Mouse (Mus musculus) megakaryocyte-erythroid progenitor cell, adult 5-6 weeks (primary cell): ENCODE results near the gene Slc44a4. TPM values are rescaled to one million over a fixed set of nuclear protein-coding genes. Genes with fewer than 3 reads are reported as not detected.
"Not testable (repeated sequence)": the region's sequence is repeated elsewhere in the genome, so short reads cannot be mapped to it uniquely, and the experiment has no call there.

Experiments
- ATAC-seq: replicated peaks from 2 replicates; pipeline ENCODE4 v1.8.0; 2016; ENCODE audit warnings: mild to moderate bottlenecking, inconsistent platforms; ENCODE audit not compliant: severe bottlenecking, poor library complexity, low FRiP score, low TSS enrichment
- total RNA-seq, 2 experiments: library from RNA; stranded (forward) in 1 of 2; stranded (reverse) in 1 of 2; fragments of 200-1000, 215-1000 nt in 1 of 2; fragments of >200 nt in 1 of 2; fragmentation: Nextera tagmentation in 1 of 2; gene quantifications; 2 replicates each; pipeline ENCODE4 v1.2.3; 2014 to 2017

The Slc44a4 gene
- total RNA-seq, 2 experiments from 2014 or later: not detected

DNA sequence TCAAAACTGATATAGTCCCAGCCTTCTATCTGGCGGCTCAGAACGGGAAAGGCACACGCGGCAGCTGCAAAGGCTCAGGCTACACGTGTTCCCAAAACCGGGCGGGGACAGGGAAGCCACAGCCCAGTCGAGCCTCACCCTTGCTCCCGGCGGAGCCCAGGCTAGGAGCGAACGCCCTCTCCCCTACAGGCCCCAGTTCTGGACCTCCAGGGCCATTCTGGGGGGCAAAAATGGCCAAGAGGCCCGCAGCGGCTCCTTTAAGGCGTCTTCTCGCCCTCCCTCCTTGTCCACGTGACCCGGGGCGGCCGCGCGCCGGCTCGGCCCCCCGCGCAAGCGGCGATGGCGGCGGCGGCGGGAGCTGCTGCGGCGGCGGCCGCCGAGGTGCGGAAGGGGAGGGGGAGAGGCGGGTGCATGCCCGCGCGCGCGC, 16.1 kb upstream of the Slc44a4 start, which contains the start of the genes C2 and Ehmt2:
TSS of gene C2 (minus strand) at position 106 of the 427 bp plus-strand sequence.
TSS of gene Ehmt2 (plus strand) at position 310 of the 427 bp plus-strand sequence.
- peak; percentile 42 for ATAC-seq

DNA sequence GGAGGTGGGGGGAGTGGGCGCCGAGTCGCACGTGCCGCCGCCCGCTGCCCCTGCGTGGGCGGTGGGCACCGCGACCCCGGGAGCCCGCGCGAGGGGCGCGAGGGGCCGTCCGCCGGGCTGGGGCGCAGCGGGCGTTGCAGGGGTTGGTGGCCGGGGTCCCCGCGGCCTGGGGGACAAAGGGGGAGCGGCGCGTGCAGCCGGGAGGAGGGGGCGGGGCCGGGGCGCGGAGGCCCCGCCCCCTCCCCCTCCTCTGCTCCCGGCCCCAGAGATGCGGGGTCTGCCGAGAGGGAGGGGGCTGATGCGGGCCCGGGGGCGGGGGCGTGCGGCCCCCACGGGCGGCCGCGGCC, 15.6 kb upstream of the Slc44a4 start:
- no peak for ATAC-seq

DNA sequence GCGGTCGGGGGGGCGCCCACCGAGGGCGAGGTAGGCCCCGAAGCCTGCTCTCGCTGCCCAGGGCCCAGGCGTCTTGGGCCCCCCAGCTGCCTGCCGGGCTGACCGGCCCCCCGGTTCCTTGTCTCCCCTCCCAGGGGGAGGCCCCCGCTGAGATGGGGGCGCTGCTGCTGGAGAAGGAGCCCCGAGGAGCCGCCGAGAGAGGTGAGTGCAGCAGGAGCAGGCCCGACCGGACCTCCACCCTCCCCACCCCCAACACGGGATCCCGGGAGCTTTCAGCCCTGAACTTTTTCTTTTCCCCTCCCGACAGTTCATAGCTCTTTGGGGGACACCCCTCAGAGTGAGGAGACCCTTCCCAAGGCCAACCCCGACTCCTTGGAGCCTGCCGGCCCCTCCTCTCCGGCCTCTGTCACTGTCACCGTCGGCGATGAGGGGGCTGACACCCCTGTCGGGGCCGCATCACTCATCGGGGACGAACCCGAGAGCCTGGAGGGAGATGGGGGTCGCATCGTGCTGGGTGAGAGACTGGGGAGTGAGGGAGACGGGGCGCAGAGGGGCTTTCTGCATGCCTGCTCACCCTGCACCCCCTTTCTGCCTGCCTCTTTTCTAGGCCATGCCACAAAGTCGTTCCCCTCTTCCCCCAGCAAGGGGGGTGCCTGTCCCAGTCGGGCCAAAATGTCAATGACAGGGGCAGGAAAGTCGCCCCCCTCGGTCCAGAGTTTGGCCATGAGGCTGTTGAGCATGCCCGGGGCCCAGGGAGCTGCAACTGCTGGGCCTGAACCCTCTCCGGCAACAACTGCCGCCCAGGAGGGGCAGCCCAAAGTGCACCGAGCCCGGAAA, 15.0 kb upstream of the Slc44a4 start:
- ATAC-seq: no peak

DNA sequence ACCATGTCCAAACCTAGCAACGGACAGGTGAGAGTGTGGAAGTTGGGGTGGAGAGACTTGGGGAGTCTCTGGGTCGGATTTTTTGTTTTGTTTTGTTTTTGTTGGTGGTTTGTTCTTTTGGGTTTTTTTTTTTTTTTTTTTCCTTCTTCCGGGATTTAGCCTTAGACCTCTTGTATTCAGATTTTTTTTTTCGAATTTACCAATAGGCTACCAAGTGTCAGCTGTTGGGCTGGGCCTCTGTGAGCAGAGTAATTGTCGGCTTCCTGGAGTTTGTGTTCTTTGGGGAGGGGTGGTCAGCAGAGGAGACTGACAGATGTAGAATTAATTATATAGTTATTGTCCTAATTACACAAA, 14.4 kb upstream of the Slc44a4 start:
- ATAC-seq: no peak

DNA sequence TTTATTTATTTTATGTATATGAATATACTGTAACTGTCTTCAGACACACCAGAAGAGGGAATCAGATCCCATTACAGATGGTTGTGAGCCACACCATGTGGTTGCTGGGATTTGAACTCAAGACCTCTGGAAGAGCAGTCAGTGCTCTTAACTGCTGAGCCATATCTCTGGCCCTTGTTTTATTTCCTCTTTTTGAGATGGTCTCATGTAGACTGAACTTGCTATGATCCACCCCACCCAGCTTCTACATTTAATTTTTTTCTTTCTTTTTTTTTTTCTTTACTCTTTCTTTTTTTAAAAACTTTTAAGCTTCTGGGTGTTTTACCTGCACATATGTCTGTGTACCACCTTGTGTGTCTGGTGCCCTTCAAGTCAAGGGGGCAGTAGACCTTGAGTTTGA, 13.4 kb upstream of the Slc44a4 start:
- not testable (repeated sequence) for ATAC-seq

DNA sequence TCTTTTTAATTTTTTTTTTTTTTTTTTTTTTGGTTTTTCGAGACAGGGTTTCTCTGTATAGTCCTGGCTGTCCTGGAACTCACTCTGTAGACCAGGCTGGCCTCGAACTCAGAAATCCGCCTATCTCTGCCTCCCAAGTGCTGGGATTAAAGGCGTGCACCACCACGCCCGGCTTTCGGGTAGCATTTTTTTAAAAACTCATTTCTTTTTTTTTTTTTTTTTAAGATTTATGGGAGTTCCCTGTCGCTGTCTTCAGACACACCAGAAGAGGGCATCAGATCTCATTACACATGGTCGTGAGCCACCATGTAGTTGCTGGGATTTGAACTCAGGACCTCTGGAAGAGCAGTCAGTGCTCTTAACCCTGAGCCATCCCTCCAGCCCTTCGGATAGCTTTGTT, 12.3 kb upstream of the Slc44a4 start:
- ATAC-seq: not testable (repeated sequence)

DNA sequence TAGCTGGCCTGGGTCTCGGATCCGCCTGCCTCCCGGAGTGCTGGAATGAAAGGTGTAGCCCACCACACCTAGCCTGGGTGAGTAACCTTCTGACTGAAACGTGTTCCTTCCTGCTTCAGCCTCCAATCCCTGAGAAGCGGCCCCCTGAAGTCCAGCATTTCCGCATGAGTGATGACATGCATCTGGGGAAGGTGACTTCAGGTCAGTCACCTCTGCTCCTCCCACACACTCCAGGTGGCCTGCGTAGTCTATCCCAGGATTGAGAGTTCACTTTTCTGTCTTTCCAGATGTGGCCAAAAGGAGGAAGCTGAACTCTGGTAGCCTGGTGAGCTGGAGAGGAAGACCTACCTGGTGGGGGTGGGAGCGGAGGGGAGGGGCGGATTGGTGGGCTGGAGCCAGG, 11.4 kb upstream of the Slc44a4 start:
- no peak for ATAC-seq

DNA sequence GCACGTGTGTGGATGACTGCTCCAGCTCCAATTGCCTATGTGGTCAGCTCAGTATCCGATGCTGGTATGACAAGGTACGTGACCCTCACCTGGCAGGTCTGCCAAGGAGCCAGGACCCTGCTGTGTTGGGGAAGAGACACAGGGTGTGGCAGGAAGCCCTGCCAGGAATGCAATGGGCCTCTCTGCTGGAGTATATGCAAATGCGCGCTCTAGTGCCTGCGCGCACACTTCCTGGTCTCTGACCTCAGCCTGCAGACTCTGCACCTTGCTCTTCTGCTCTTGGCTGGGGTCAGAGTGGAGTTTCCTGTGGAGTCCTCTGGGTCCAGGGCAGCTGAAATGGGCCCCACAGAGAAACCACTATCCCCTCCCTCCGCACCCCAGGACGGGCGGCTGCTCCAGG, 3.3 kb upstream of the Slc44a4 start:
- ATAC-seq: no peak

DNA sequence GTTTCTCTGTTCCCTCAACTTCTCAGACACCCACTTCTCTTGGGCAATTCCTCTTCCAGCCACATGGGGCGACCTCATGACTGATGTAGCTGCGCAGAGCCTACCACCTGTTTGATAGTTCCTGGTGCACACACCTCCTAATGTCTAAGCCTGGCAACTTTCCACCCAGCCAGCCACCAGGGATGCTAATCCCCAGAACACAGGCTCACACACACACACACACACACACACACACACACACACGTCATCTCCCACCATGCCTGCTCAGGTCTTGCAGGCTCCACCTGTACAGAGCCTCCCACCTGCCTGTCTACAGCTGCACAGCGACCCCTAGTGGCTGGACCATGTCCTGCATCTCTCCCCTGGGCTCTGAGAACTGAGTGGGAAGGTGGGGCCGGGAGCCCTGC, 2.3 kb upstream of the Slc44a4 start:
- peak; percentile 78 for ATAC-seq

DNA sequence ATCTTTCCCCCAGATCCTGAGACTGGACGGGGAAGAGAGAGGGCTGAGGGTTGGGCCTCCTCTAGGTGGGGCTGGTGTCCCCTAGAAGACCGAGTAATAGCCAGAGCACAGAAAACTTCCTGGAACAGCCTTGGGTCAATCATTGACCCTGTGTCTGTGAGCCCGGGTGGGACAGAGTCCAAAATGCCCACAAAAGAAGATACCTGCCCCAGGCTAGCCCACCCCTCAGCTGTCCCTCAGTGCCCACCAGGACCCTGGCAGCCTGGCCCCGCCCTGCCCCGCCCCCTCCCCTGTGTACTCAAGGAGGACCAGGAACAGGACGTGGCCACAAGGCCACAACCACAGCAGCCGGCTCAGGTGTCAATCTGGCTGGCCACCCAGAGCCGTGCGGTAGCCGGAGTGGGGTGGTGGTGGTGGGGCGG, 1.2 kb downstream of the Slc44a4 start:
- no peak for ATAC-seq

DNA sequence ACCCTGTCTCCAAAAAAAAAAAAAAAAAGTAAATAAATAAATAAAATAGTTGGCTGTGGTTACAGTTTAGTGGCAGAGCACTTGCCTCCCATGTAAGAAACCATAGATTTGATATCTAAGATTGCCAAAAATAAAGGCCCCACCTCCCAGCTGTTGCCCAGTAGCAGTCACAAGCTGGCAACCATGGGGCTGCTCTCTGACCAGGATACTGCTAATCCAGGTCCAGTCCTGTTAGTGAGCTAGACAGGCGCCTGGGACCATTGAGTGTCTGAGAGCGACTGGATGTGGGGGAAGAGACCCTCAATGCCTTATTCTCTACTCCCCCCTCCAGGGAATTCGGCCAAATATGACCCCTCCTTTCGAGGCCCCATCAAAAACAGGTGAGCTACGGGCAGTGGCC, 2.0 kb downstream of the Slc44a4 start:
- no peak for ATAC-seq

DNA sequence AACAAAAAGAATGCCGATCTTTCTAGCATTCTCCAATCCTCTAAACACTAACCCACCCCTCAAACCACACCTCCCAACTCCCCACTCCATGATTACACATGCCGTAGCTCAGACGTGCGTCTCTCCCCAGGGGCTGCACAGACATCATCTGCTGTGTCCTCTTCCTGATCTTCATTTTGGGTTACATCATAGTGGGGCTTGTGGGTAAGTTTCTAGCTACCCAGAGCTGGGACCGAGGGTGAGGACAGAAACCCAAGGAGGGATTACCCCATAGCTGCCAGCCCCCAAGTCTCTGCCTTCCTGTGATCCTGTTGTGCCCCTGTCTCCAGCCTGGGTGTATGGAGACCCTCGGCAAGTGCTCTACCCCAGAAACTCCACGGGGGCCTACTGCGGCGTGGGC, 2.9 kb downstream of the Slc44a4 start:
- no peak for ATAC-seq

DNA sequence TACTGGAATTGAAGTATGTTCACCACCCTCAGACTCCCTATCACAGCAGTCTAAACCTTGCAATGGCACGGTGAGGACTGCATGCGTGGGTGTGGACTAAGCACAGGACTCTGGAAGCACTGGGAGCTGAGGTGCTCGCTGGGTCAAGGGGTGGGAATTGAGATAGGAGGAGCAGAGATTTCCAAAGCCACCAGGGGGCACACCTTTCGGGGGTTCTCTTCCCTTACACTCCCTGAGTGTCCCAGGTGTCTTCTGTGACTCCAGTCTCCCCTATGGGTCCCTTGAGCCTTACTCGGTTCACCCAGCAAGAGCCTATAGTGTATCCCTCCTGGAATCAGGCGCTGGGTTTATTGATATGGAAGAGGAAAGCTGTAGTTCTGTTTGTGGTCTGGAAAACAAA, 8.7 kb downstream of the Slc44a4 start:
- peak; percentile 42; the same call in 1 of the 2 replicates for ATAC-seq

DNA sequence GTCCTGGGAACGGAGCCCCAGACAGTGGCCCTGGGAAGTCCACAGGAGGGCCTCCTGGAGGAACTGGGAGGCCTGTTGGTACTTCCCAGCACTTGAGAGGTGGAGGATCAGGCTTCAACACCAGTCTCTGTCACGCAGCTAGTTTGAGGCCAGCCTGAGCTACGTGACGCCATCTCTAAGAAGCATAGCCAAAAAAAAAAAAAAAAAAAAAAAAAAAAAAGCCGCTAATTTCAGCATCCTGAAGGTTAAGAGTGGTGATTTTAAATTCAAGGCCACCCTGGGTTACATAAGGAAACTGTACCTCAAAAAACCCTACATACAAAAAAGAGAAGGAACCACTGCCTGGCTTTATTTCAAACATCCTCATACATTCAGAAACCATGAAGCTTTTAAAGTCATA, 10.0 kb downstream of the Slc44a4 start:
- ATAC-seq: no peak

DNA sequence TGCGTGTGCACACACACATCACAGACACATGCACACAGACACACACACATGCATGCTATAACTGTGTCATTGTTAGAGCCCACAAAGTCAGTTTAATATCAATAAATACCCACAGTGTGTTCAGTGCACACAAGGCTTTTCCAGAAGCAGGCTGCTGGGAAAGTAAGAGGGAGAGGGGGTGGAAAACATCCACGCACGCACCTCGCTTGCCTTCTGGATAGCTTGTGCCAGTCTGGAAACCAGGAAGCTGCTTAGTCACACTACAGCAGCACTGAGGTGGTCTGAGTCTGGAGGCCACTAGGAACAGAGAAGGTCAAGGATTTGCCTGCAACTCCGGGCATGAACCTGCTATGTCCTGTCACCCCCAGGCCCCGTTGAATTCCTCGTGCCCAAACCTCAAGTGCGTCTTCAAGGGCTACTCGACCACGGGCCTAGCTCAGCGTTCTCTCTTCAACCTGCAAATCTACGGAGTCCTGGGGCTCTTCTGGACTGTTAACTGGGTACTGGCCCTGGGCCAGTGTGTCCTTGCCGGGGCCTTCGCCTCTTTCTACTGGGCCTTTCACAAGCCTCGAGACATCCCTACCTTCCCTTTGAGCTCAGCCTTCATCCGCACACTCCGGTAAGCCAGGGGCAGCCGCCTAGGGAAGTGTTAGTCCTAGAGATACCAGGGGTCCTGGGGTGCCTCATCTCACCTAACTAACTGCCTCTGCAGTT, 13.2 kb downstream of the Slc44a4 start:
- no peak for ATAC-seq

DNA sequence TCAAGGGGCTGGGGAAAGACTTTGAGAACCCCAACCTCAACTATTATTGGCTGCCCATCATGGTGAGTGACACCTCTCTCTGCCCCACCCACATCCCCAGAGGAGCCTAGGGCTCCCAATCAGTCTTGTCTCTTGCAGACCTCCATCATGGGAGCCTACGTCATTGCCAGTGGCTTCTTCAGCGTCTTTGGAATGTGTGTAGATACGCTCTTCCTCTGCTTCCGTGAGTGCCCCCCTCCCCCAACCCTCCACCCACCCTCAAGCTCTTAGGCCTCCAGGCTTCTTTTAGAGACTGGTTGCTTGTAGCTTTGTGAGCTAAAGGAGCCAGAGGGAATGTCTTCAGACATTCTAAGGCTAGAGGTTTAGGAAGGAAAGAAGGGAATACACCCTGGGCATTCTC, 14.6 kb downstream of the Slc44a4 start:
- no peak for ATAC-seq

DNA sequence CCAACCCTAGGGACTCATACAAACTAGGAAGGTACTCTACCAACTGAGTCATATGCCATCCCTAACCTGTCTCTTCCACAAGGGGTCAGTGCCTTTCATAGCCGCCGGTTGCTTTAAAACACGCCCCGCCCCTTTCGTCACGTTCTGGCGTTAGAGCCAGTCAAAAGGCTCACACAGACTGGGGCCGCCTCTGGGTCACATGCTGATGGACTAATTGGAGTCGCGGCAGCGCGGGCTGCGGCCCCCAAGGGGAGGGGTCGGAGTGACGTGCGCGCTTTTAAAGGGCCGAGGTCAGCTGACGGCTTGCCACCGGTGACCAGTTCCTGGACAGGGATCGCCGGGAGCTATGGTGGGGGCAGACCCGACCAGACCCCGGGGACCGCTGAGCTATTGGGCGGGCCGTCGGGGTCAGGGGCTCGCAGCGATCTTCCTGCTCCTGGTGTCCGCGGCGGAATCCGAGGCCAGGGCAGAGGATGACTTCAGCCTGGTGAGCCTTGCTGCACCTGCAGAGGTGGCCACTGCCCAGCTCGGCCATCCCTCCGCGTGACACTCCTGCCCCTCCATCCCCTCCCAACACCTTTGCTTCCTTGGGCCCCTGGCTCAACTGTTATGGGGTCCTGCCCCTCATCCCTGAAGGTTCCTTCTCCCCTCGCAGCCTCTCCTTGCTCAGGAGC, 16.9 kb downstream of the Slc44a4 start, which contains the start of gene Neu1:
TSS of gene Neu1 (plus strand) at position 193 of the 674 bp plus-strand sequence.
- ATAC-seq: peak; percentile 95

DNA sequence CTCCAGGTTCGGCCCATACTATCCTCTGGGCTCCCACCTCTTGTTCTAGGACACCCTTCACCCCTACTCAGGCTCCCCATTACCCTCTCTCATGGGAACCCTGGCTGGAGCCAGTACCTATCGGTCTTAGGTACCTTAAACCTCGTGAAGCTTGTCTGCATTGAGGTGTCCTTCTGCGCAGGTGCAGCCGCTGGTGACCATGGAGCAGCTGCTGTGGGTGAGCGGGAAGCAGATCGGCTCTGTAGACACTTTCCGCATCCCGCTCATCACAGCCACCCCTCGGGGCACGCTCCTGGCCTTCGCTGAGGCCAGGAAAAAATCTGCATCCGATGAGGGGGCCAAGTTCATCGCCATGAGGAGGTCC, 17.5 kb downstream of the Slc44a4 start:
- no peak for ATAC-seq

DNA sequence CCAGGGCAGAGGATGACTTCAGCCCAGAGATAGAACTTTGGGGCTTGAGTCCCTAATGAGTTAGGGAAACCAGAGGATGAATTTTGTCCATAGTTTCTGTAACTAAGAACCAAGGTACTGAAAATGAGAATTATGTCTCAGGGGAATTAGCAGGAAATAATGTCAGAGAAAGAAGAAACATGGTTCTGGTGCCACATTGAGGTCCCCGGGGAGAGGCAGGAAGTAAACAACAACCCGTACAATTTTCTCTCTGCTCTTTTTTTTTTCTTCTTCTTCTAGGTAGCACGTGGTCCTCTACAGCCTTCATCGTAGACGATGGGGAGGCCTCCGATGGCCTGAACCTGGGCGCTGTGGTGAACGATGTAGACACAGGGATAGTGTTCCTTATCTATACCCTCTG, 18.0 kb downstream of the Slc44a4 start:
- no peak for ATAC-seq

DNA sequence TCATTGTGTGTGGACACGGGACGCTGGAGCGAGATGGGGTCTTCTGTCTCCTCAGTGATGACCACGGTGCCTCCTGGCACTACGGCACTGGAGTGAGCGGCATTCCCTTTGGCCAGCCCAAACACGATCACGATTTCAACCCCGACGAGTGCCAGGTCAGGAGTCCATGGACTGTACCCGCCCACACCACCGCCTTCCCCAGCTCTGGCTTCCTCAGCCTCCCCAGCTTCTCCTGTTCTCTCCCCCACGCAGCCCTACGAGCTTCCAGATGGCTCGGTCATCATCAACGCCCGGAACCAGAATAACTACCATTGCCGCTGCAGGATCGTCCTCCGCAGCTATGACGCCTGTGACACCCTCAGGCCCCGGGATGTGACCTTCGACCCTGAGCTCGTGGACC, 19.8 kb downstream of the Slc44a4 start:
- ATAC-seq: no peak
